9 mouse cellular contexts compared by ENCODE assay signal in the genomic region with DNA sequence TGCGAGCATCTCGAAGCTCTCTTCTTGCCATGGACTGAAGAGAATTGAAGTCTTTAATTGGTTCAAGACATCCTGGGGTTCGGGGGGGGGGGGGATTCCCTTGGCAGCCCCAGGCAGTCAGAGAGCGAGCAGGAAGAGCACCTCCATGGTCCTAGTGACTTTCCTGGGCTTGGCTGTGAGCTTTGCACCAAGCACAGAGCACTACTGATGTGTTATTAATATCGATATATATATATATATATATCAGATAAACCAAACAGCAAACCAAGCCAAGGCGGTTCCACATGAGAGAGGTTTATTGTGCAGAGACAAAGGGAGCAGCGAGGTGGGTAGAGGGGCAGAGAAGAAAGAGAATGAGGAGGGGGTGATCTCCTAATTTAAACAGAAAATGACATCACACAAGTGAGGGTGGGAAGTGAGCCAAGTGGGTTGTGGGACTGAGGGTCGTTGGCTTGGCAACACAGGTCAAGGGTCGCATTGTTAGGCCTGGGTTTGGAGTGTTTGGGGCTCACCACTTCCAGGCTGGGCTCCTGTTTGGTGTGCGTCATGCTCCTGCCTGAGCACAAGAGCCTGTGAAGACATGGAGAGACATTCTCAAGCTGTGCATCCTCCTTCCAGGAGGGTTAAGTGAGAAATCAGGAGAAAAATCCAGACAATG.
A peak's percentile ranks its signal among the peaks of the same experiment; 100 is the strongest.
DNase-seq lines count a peak whose midpoint lies in the region; ATAC-seq lines count a peak whose summit lies in the region.
"Had no signal": no experiment of that assay in that cellular context is flagged by ENCODE, and none has a peak within 500 bp of the region (broad histone marks: within the 10 kb centered on the region; RNA-seq: fewer than 3 reads in every experiment).

No protein-coding gene starts in this region.

- no peak overlapping the region for H3K4me2 ChIP-seq in heart, embryonic 16.5 days (ENCODE audit: low read depth, low read length)
- H3K4me2 ChIP-seq in lung, embryonic 15.5 days: no peak overlapping the region
- no peak overlapping the region for H3K4me2 ChIP-seq in forebrain, embryonic 12.5 days
- no peak overlapping the region for H3K4me2 ChIP-seq in liver, embryonic 12.5 days

- DNase-seq in heart, adult 18-20 months: no peak
- no peak for DNase-seq in lung, postnatal 14 days
- DNase-seq in embryo, embryonic 10.5 days (ENCODE audit: low spot score): peak; percentile 56
- DNase-seq in thymus, postnatal 36 days: no peak
- DNase-seq: right cerebral cortex, adult 18-20 months had no signal

- H3K36me3 ChIP-seq in heart, embryonic 16.5 days (ENCODE audit: control insufficient read depth, insufficient read depth): no peaks in the 10 kb centered on the region
- H3K36me3 ChIP-seq in lung, embryonic 15.5 days: no peaks in the 10 kb centered on the region
- H3K36me3 ChIP-seq in forebrain, embryonic 12.5 days (replicated peaks): no peaks in the 10 kb centered on the region
- H3K36me3 ChIP-seq in liver, embryonic 12.5 days: no peaks in the 10 kb centered on the region

- H3K4me1 ChIP-seq in heart, embryonic 16.5 days (ENCODE audit: control insufficient read depth, insufficient read depth, low read length): peaks cover 16% of the 10 kb centered on the region
- peaks cover 17% of the 10 kb centered on the region for H3K4me1 ChIP-seq in lung, embryonic 15.5 days
- no peaks in the 10 kb centered on the region; the same call in 1 of the 2 replicates for H3K4me1 ChIP-seq in forebrain, embryonic 12.5 days
- H3K4me1 ChIP-seq in liver, embryonic 12.5 days: no peaks in the 10 kb centered on the region

- H3K4me3 ChIP-seq in heart, embryonic 16.5 days (ENCODE audit: low read length): no peak overlapping the region
- H3K4me3 ChIP-seq in lung, embryonic 15.5 days: no peak overlapping the region
- no peak overlapping the region for H3K4me3 ChIP-seq in forebrain, embryonic 12.5 days (replicated peaks)
- no peak overlapping the region for H3K4me3 ChIP-seq in liver, embryonic 12.5 days

- no peak for ATAC-seq in heart, embryonic 16.5 days (replicated peaks; ENCODE audit: extremely low read depth, insufficient read depth, low FRiP score)
- ATAC-seq in lung, embryonic 15.5 days (ENCODE audit: borderline replicate concordance, extremely low read depth, low FRiP score, low TSS enrichment): peak; percentile 43; the same call in 1 of the 2 replicates
- peak; percentile 55; the same call in 1 of the 2 replicates for ATAC-seq in forebrain, embryonic 12.5 days (ENCODE audit: low FRiP score)
- no peak for ATAC-seq in liver, embryonic 12.5 days

- no peaks in the 10 kb centered on the region; the same call in 1 of the 2 replicates for H3K9me3 ChIP-seq in heart, embryonic 16.5 days (replicated peaks; ENCODE audit: control insufficient read depth, low read length)
- no peaks in the 10 kb centered on the region for H3K9me3 ChIP-seq in lung, embryonic 15.5 days
- peaks cover 7% of the 10 kb centered on the region; the same call in 1 of the 2 replicates for H3K9me3 ChIP-seq in forebrain, embryonic 12.5 days
- peaks cover 10% of the 10 kb centered on the region for H3K9me3 ChIP-seq in liver, embryonic 12.5 days (replicated peaks)

- 64% methylated on average over 10 of the region's 10 CpGs for WGBS in heart, embryonic 16.5 days
- WGBS in lung, embryonic 15.5 days: 62% methylated on average over 10 of the region's 10 CpGs
- WGBS in forebrain, embryonic 12.5 days: 58% methylated on average over 10 of the region's 10 CpGs
- WGBS in liver, embryonic 12.5 days (ENCODE audit: insufficient replicate concordance): 58% methylated on average over 10 of the region's 10 CpGs

- H3K27me3 ChIP-seq in heart, embryonic 16.5 days (ENCODE audit: control insufficient read depth, insufficient read depth, low read length): no peaks in the 10 kb centered on the region
- no peaks in the 10 kb centered on the region for H3K27me3 ChIP-seq in lung, embryonic 15.5 days
- H3K27me3 ChIP-seq in forebrain, embryonic 12.5 days: no peaks in the 10 kb centered on the region
- H3K27me3 ChIP-seq in liver, embryonic 12.5 days (replicated peaks): no peaks in the 10 kb centered on the region

- no peak overlapping the region for H3K9ac ChIP-seq in heart, embryonic 16.5 days (ENCODE audit: low read length)
- H3K9ac ChIP-seq in lung, embryonic 15.5 days: no peak overlapping the region
- no peak overlapping the region for H3K9ac ChIP-seq in forebrain, embryonic 12.5 days
- no peak overlapping the region for H3K9ac ChIP-seq in liver, embryonic 12.5 days

- H3K27ac ChIP-seq in heart, embryonic 16.5 days (ENCODE audit: low read length): peak overlapping the region; percentile 81
- H3K27ac ChIP-seq in lung, embryonic 15.5 days: peak overlapping the region; percentile 65
- H3K27ac ChIP-seq in forebrain, embryonic 12.5 days: no peak overlapping the region
- no peak overlapping the region for H3K27ac ChIP-seq in liver, embryonic 12.5 days

Comparison
In these comparisons a context has a peak if more than half of its experiments do, and no peak if none do; other contexts are left out.
1. ATAC-seq: peak in lung, embryonic 15.5 days (single experiment) and forebrain, embryonic 12.5 days (single experiment); none in heart, embryonic 16.5 days (single experiment) and liver, embryonic 12.5 days (single experiment).
2. H3K27ac ChIP-seq: peak in heart, embryonic 16.5 days (single experiment) and lung, embryonic 15.5 days (single experiment); none in forebrain, embryonic 12.5 days (single experiment) and liver, embryonic 12.5 days (single experiment).